Mouse (Mus musculus): ENCODE results near the gene Slc35b2.
A peak's percentile ranks its signal among the peaks of the same experiment; 100 is the strongest.

Gene Slc35b2

GRCm38 (mm10) chr17:45599446-45600242, 36.0 kb downstream of the Slc35b2 start, which contains the start of gene Slc29a1:
Gene Slc29a1 (minus strand): TSS chr17:45599606.
- DNase-seq (ENCODE audit: low spot score), result peak; percentile 70

- DNase-seq (ENCODE audit: low spot score), result no peak
Measured at GRCm38 (mm10) chr17:45600267-45600666, 36.6 kb downstream of the Slc35b2 start.

- no peak for DNase-seq (ENCODE audit: low spot score)
Measured at GRCm38 (mm10) chr17:45601325-45601724, 37.7 kb downstream of the Slc35b2 start.

- DNase-seq (ENCODE audit: low spot score), result no peak
Measured at GRCm38 (mm10) chr17:45601877-45602304, 38.2 kb downstream of the Slc35b2 start, which contains the start of gene Mymx. Gene Mymx (minus strand): TSS chr17:45602102.

- no peak for DNase-seq (ENCODE audit: low spot score)
Measured at GRCm38 (mm10) chr17:45602984-45603383, 39.3 kb downstream of the Slc35b2 start.

GRCm38 (mm10) chr17:45606992-45607879, 43.6 kb downstream of the Slc35b2 start:
- no peak for DNase-seq (ENCODE audit: low spot score)

GRCm38 (mm10) chr17:45608396-45608795, 44.7 kb downstream of the Slc35b2 start:
- DNase-seq (ENCODE audit: low spot score), result peak; percentile 29

GRCm38 (mm10) chr17:45610144-45610866, 46.6 kb downstream of the Slc35b2 start:
- DNase-seq (ENCODE audit: low spot score), result peak; percentile 53

- DNase-seq (ENCODE audit: low spot score), result no peak
Measured at GRCm38 (mm10) chr17:45612008-45612407, 48.3 kb downstream of the Slc35b2 start.

- DNase-seq (ENCODE audit: low spot score), result peak; percentile 26
Measured at GRCm38 (mm10) chr17:45612921-45613320, 49.2 kb downstream of the Slc35b2 start.

- no peak for DNase-seq (ENCODE audit: low spot score)
Measured at GRCm38 (mm10) chr17:45616046-45616650, 52.5 kb downstream of the Slc35b2 start.

- no peak for DNase-seq (ENCODE audit: low spot score)
Measured at GRCm38 (mm10) chr17:45616679-45617078, 53.0 kb downstream of the Slc35b2 start.

Data from lung, postnatal 25 days (tissue).